In the genomic region with DNA sequence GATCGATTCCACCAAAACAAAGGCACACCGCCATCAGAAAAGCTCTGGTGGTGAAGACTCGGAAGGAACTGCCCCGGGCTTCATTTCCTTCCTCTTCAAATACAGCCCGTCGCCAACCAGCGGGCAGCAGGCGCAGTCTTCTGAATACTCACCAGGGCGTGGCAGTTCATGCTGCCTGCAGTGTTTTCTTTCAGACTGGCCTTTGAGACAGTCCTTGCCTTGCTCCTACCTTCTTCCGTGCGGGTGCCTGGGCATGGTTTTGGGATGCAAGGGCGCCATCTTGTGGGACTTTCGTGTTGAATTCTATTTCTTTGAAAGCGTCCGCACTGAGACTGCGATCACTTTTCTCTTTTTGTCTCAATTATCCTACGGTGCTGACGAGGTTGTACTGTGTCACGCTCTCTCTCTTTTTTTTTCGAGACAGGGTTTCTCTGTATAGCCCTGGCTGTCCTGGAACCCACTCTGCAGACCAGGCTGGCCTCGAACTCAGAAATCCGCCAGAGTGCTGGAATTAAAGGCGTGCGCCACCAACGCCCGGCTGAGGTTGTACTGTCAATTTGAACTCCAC, we compare ENCODE assay signal across 7 mouse cellular contexts. TPM values are rescaled to one million over a fixed set of nuclear protein-coding genes. Genes with fewer than 3 reads are reported as not detected.
DNase-seq lines count a peak whose midpoint lies in the region; ATAC-seq lines count a peak whose summit lies in the region.

No protein-coding gene starts in this region.

- H3K27me3 ChIP-seq in intestine, embryonic 16.5 days (replicated peaks; ENCODE audit: control insufficient read depth, insufficient read depth, low read length), result no peaks in the 10 kb centered on the region
- H3K27me3 ChIP-seq in limb, embryonic 10.5 days (ENCODE audit: low read depth, poor library complexity, severe bottlenecking), result no peaks in the 10 kb centered on the region
- no peaks in the 10 kb centered on the region for H3K27me3 ChIP-seq in midbrain, embryonic 12.5 days

- H3K4me3 ChIP-seq in intestine, embryonic 16.5 days (ENCODE audit: low read length), result peak overlapping the region; percentile 36
- H3K4me3 ChIP-seq in limb, embryonic 10.5 days, result peak overlapping the region; percentile 40
- H3K4me3 ChIP-seq in midbrain, embryonic 12.5 days, result peak overlapping the region; percentile 31

- no peaks in the 10 kb centered on the region for H3K9me3 ChIP-seq in intestine, embryonic 16.5 days (ENCODE audit: control insufficient read depth, low read length)
- H3K9me3 ChIP-seq in limb, embryonic 10.5 days (replicated peaks), result no peaks in the 10 kb centered on the region
- no peaks in the 10 kb centered on the region for H3K9me3 ChIP-seq in midbrain, embryonic 12.5 days

- H3K9ac ChIP-seq in intestine, embryonic 16.5 days (ENCODE audit: low read depth, low read length), result peak overlapping the region; percentile 66
- peak overlapping the region; percentile 44 for H3K9ac ChIP-seq in midbrain, embryonic 12.5 days (replicated peaks)

- H3K36me3 ChIP-seq in intestine, embryonic 16.5 days (ENCODE audit: control insufficient read depth, insufficient read depth, low read length), result no peaks in the 10 kb centered on the region
- peaks cover 2% of the 10 kb centered on the region; the same call in 1 of the 2 replicates for H3K36me3 ChIP-seq in limb, embryonic 10.5 days
- peaks cover 4% of the 10 kb centered on the region for H3K36me3 ChIP-seq in midbrain, embryonic 12.5 days

- WGBS in intestine, embryonic 16.5 days, result 22% methylated on average over 26 of the region's 26 CpGs
- WGBS in limb, embryonic 10.5 days, result 25% methylated on average over 26 of the region's 26 CpGs
- WGBS in midbrain, embryonic 12.5 days, result 20% methylated on average over 26 of the region's 26 CpGs

- H3K4me2 ChIP-seq in intestine, embryonic 16.5 days (ENCODE audit: low read depth, low read length), result peak overlapping the region; percentile 63
- H3K4me2 ChIP-seq in midbrain, embryonic 12.5 days (replicated peaks), result peak overlapping the region; percentile 52

- ATAC-seq in intestine, embryonic 16.5 days, result peak; percentile 97
- peak; percentile 90 for ATAC-seq in midbrain, embryonic 12.5 days (ENCODE audit: low FRiP score, low read depth)

- no peaks in the 10 kb centered on the region; the same call in 1 of the 2 replicates for H3K4me1 ChIP-seq in intestine, embryonic 16.5 days (ENCODE audit: control insufficient read depth, insufficient read depth, low read length)
- H3K4me1 ChIP-seq in limb, embryonic 10.5 days, result no peaks in the 10 kb centered on the region
- no peaks in the 10 kb centered on the region for H3K4me1 ChIP-seq in midbrain, embryonic 12.5 days

- peak overlapping the region; percentile 37; the same call in 1 of the 2 replicates for H3K27ac ChIP-seq in intestine, embryonic 16.5 days (ENCODE audit: low read length)
- peak overlapping the region; percentile 66 for H3K27ac ChIP-seq in limb, embryonic 10.5 days
- no peak overlapping the region for H3K27ac ChIP-seq in midbrain, embryonic 12.5 days (replicated peaks)

- peak; percentile 91 for DNase-seq in adrenal gland, postnatal 14 days
- DNase-seq in embryo, embryonic 9.5 days (ENCODE audit: extremely low spot score), result peak; percentile 84
- DNase-seq in gastrocnemius, postnatal 4 days (ENCODE audit: low spot score in 2 of 2), result peak; percentile 54 to 81
- DNase-seq in limb, embryonic 10.5 days (ENCODE audit: low spot score), result peak; percentile 82
- DNase-seq in skeletal muscle tissue, adult 2 months (ENCODE audit: low read depth, low spot score), result peak; percentile 82

RNA-seq across cellular contexts. Expression of a gene that starts 20.5 kb away (rescaled TPM):
- 31.0 and 35.9 TPM in 2 replicates for total RNA-seq in adrenal gland, postnatal 14 days (2021)
- total RNA-seq in gastrocnemius, postnatal 4 days (2021), result 10 to 100 TPM; 27.2 to 28.2 TPM
- polyA plus RNA-seq in intestine, embryonic 16.5 days (2015; fragmentation: Nextera tagmentation; extraction: Ambion mirVana), result 55.2 and 58.9 TPM in 2 replicates
- 53.6 and 62.7 TPM in 2 replicates for polyA plus RNA-seq in limb, embryonic 10.5 days (2016; fragmentation: Nextera tagmentation; extraction: Ambion mirVana)
- 58.2 and 61.4 TPM in 2 replicates for polyA plus RNA-seq in midbrain, embryonic 12.5 days (2016; fragmentation: Nextera tagmentation; extraction: Ambion mirVana)
